Mouse (Mus musculus): Measurements from ENCODE around the gene Zfp652. TPM values are rescaled to one million over a fixed set of nuclear protein-coding genes. Genes with fewer than 3 reads are reported as not detected.

Gene Zfp652
- total and polyA plus RNA-seq, 3 experiments = 3.0 to 9.8 (median 6.2) TPM

- H3K36me3 ChIP-seq (replicated peaks in 1 of 2; ENCODE audit: control insufficient read depth in 1 of 2, insufficient read depth in 1 of 2, low read length in 1 of 2) = peaks cover 0 to 47% of the 10 kb centered on the region in 2 experiments
- H3K27ac ChIP-seq (ENCODE audit: insufficient read depth, low read depth) = no peak overlapping the region
- H3K4me3 ChIP-seq (replicated peaks in 1 of 3; ENCODE audit: low read depth in 2 of 3, low read length in 2 of 3, poor library complexity in 1 of 3) = no peak overlapping the region
- dilution Hi-C loops (cut with MboI; ENCODE audit: extremely low pct_ligation_motif_present, extremely low pct_unique_long_range_greater_than_20kb, low sequenced_read_pairs) (no loop called here), in situ Hi-C loops (cut with MboI; ENCODE audit: low pct_ligation_motif_present, low pct_unique_long_range_greater_than_20kb, low sequenced_read_pairs) (no loop called here)
- H3K27me3 ChIP-seq (replicated peaks) = no peaks in the 10 kb centered on the region
- no peaks in the 10 kb centered on the region for H3K9me3 ChIP-seq (replicated peaks; ENCODE audit: low read length)
- H3K4me2 ChIP-seq (ENCODE audit: insufficient read depth, low read depth, poor library complexity, severe bottlenecking) = no peak overlapping the region
- no peak overlapping the region for H3K9ac ChIP-seq (ENCODE audit: insufficient read depth, low read depth)
- H3K4me1 ChIP-seq (ENCODE audit: control insufficient read depth in 1 of 2, insufficient read depth in 2 of 2) = peaks cover 0 to 12% of the 10 kb centered on the region in 2 experiments; a peak in 1 of 4 replicates
- no peak for DNase-seq (ENCODE audit: extremely low read depth)
- no peak for TF ChIP-seq SMC3 (IDR thresholded peaks at IDR 0.05; ENCODE audit: low read depth, low read length)
- TF ChIP-seq MYC (IDR thresholded peaks at IDR 0.05; ENCODE audit: low read depth, low read length) = no peak
- TF ChIP-seq RCOR1 (conservative IDR thresholded peaks at IDR 0.05; ENCODE audit: low read depth, low read length) = no peak
- TF ChIP-seq USF1 (IDR thresholded peaks at IDR 0.05; ENCODE audit: low read depth, low read length) = no peak
- TF ChIP-seq EP300 (IDR thresholded peaks at IDR 0.05; ENCODE audit: low read length) = no peak
- TF ChIP-seq E2F4 (IDR thresholded peaks at IDR 0.05; ENCODE audit: insufficient replicate concordance, low read depth, low read length) = no peak
- TF ChIP-seq ZC3H11A (IDR thresholded peaks at IDR 0.05; ENCODE audit: low read depth, low read length) = no peak
- H3K79me2 ChIP-seq (replicated peaks; ENCODE audit: control insufficient read depth, extremely low read depth, insufficient read depth, poor library complexity, severe bottlenecking) = no peaks in the 10 kb centered on the region
Measured at GRCm38 (mm10) chr11:95773264-95773663, 60.8 kb downstream of the Zfp652 start.

- H3K4me1 ChIP-seq (ENCODE audit: control insufficient read depth in 1 of 2, insufficient read depth in 2 of 2) = no peaks in the 10 kb centered on the region
- in situ Hi-C loops (cut with MboI; ENCODE audit: low pct_ligation_motif_present, low pct_unique_long_range_greater_than_20kb, low sequenced_read_pairs) (no loop called here), dilution Hi-C loops (cut with MboI; ENCODE audit: extremely low pct_ligation_motif_present, extremely low pct_unique_long_range_greater_than_20kb, low sequenced_read_pairs) (no loop called here)
- H3K4me3 ChIP-seq (replicated peaks in 1 of 3; ENCODE audit: low read depth in 2 of 3, low read length in 2 of 3, poor library complexity in 1 of 3) = no peak overlapping the region
- H3K27me3 ChIP-seq (replicated peaks) = no peaks in the 10 kb centered on the region
- DNase-seq (ENCODE audit: extremely low read depth) = no peak
- H3K4me2 ChIP-seq (ENCODE audit: insufficient read depth, low read depth, poor library complexity, severe bottlenecking) = no peak overlapping the region
- no peak overlapping the region for H3K27ac ChIP-seq (ENCODE audit: insufficient read depth, low read depth)
- H3K9me3 ChIP-seq (replicated peaks; ENCODE audit: low read length) = no peaks in the 10 kb centered on the region
- H3K36me3 ChIP-seq (replicated peaks in 1 of 2; ENCODE audit: control insufficient read depth in 1 of 2, insufficient read depth in 1 of 2, low read length in 1 of 2) = peaks cover 0 to 13% of the 10 kb centered on the region in 2 experiments
- no peak overlapping the region for H3K9ac ChIP-seq (ENCODE audit: insufficient read depth, low read depth)
- H3K79me2 ChIP-seq (replicated peaks; ENCODE audit: control insufficient read depth, extremely low read depth, insufficient read depth, poor library complexity, severe bottlenecking) = no peaks in the 10 kb centered on the region
- TF ChIP-seq POLR2A (IDR thresholded peaks at IDR 0.05; ENCODE audit: low read depth, low read length) (no peak), E2F4 (IDR thresholded peaks at IDR 0.05; ENCODE audit: insufficient replicate concordance, low read depth, low read length) (no peak), JUND (conservative IDR thresholded peaks at IDR 0.05; ENCODE audit: low read depth, low read length) (no peak), USF1 (IDR thresholded peaks at IDR 0.05; ENCODE audit: low read depth, low read length) (no peak), MXI1 (IDR thresholded peaks at IDR 0.05; ENCODE audit: low read depth, low read length) (no peak), MAX (IDR thresholded peaks at IDR 0.05; ENCODE audit: low read length) (no peak), NELFE (IDR thresholded peaks at IDR 0.05; ENCODE audit: low read depth, low read length) (no peak), MAFK (IDR thresholded peaks at IDR 0.05; ENCODE audit: insufficient replicate concordance, low read length) (no peak), ZC3H11A (IDR thresholded peaks at IDR 0.05; ENCODE audit: low read depth, low read length) (no peak), SIN3A (IDR thresholded peaks at IDR 0.05; ENCODE audit: low read length) (no peak), IRF4 (IDR thresholded peaks at IDR 0.05; ENCODE audit: low read depth, low read length) (no peak), BHLHE40 (IDR thresholded peaks at IDR 0.05; ENCODE audit: low read depth, low read length) (no peak), RAD21 (IDR thresholded peaks at IDR 0.05; ENCODE audit: low read depth, low read length) (no peak), CHD1 (IDR thresholded peaks at IDR 0.05; ENCODE audit: low read depth, low read length) (no peak), ELF1 (IDR thresholded peaks at IDR 0.05; ENCODE audit: low read depth, low read length) (no peak), TBP (conservative IDR thresholded peaks at IDR 0.05; ENCODE audit: low read depth, low read length) (no peak), ETS1 (conservative IDR thresholded peaks at IDR 0.05; ENCODE audit: low read depth, low read length) (no peak), MAZ (IDR thresholded peaks at IDR 0.05; ENCODE audit: low read depth, low read length) (no peak), ZNF384 (IDR thresholded peaks at IDR 0.05; ENCODE audit: low read depth, low read length) (no peak), HCFC1 (IDR thresholded peaks at IDR 0.05; ENCODE audit: low read depth, low read length) (no peak)
Measured at GRCm38 (mm10) chr11:95777323-95778297, 65.1 kb downstream of the Zfp652 start.

Data from CH12.LX (cell line).